Mouse (Mus musculus) bone marrow macrophage, adult 2 months (primary cell): ENCODE data around the gene Patj. TPM values are rescaled to one million over a fixed set of nuclear protein-coding genes. Genes with fewer than 3 reads are reported as not detected.

Source experiments
- H3K27ac ChIP-seq: 2 replicates; pipeline ENCODE4 v1.5.1; 2012; ENCODE audit warnings: low read depth, low read length; ENCODE audit not compliant: insufficient read depth
- H3K4me1 ChIP-seq: 2 replicates; pipeline ENCODE4 v1.6.1; 2012; ENCODE audit warnings: low read length; ENCODE audit not compliant: control insufficient read depth, insufficient read depth
- H3K4me3 ChIP-seq: 2 replicates; pipeline ENCODE4 v1.5.1; 2012; ENCODE audit warnings: mild to moderate bottlenecking, low read length, moderate library complexity; ENCODE audit not compliant: insufficient read depth
- CTCF ChIP-seq: IDR thresholded peaks from 2 replicates; pipeline ENCODE4 v1.5.1; 2012; ENCODE audit warnings: low read depth, mild to moderate bottlenecking, low read length, moderate library complexity
- POLR2A ChIP-seq: IDR thresholded peaks from 2 replicates; pipeline ENCODE4 v1.6.1; 2012; ENCODE audit warnings: mild to moderate bottlenecking, low read depth, low read length, borderline replicate concordance
- polyA plus RNA-seq: library from polyadenylated mRNA; stranded (reverse); fragments of >200 nt; gene quantifications from 2 replicates; pipeline ENCODE4 v1.2.4, GENCODE M21; 2012; ENCODE audit not compliant: missing spikeins, insufficient read depth, insufficient read length

Patj gene
- polyA plus RNA-seq, 1 experiment: 0.38 TPM

DNA sequence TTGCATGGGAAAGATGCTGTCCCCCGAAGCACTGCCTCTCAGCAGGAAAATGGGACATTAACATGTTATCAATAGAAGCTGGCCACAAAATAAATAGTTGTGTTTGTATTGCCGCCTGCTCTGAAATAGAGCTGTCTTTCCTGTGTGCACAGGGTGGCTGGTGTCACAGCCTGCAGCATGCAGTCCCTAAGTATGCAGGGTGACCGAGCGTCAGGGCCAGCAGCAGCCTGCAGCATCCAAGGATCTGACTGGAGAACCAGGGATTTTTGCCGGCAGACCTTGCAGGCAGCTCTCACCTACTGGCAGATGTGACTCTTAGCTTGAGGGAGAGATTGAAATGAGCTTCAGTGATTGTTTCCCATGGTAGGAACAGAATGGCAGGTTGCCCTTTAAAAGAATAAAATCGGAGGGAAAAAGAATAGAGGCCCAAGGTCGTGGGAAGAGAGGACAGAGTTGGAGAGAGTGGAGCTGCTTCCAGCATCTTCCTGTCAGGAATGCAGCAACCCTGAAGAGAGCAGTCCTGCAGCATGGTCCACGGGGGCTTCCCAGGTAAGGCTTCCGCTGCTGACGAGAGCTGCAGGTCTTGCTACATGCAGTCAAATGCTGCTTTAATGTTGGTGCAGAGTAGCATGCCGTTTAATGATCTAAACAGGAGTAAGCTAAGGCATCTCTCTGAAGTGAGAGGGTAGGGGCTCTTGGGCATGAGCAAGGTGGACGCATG lies 151.0 kb downstream of the Patj start:
- no peak overlapping the region for H3K4me3 ChIP-seq
- TF ChIP-seq CTCF (no peak), POLR2A (no peak)
- H3K4me1 ChIP-seq: no peaks in the 10 kb centered on the region
- H3K27ac ChIP-seq: no peak overlapping the region

DNA sequence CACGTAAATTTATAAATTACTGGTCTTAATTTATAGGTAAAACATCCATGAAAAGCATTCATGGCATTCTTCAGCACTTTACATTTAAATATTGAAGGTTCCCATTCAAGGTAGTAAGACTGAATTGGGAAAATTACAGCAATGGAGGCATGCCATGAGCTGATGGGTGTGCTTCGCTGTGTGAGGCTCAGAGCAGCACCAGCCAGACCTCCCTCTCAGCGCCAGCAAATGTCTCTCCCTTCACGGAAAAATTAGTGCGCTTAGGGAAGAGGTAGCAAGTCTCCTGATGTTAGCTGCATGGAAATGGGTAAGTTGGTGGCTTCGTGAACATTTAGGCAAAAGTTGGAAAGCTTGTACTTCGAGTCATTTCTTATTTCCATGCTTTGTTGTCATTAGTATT lies 153.9 kb downstream of the Patj start:
- Histone ChIP-seq H3K4me1 (no peaks in the 10 kb centered on the region), H3K4me3 (no peak overlapping the region), H3K27ac (no peak overlapping the region)
- TF ChIP-seq POLR2A: no peak

DNA sequence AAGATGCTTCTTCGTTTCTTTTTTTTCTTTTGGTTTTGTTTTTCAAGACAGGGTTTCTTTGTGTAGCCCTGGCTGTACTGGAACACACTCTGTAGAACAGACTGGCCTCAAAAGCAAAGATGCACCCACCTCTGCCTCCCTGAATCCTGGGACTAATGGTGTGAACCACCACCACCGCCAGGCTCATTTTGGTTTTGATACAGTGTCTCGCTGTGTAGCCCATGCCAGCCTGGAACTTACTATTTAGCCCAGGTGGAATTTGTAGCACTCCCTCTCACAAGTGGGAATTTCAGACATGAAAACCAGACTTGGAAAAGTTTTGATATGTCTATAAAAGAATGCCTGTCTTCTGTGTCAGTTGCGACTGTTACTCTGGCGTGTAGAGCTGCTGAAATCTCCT lies 154.5 kb downstream of the Patj start:
- no peak overlapping the region for H3K27ac ChIP-seq

DNA sequence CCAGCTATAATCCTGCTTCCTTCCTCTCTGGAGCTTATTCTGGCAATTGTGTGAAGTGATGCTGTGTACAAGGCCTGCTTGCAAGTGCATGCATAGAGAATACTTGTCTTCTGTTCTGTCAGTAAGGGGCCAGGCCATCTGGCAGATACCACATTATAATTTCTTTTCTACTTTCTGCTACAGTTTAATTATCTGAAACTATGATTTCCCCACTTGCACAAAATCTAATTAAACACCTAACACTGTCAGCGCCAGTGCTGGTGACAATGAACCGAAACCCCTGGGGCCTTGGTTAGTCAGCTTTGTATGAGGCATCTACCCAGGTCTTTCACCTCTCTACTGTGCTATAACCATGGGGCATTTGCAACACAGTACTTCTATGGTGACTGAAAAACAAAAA lies 160.1 kb downstream of the Patj start:
- Histone ChIP-seq H3K27ac (no peak overlapping the region), H3K4me3 (no peak overlapping the region), H3K4me1 (no peaks in the 10 kb centered on the region)
- TF ChIP-seq CTCF (no peak), POLR2A (no peak)

More for the DNA sequence above, 154.5 kb downstream of the Patj start:
- Histone ChIP-seq H3K4me3 (no peak overlapping the region), H3K4me1 (no peaks in the 10 kb centered on the region)
- TF ChIP-seq POLR2A (no peak), CTCF (no peak)

DNA sequence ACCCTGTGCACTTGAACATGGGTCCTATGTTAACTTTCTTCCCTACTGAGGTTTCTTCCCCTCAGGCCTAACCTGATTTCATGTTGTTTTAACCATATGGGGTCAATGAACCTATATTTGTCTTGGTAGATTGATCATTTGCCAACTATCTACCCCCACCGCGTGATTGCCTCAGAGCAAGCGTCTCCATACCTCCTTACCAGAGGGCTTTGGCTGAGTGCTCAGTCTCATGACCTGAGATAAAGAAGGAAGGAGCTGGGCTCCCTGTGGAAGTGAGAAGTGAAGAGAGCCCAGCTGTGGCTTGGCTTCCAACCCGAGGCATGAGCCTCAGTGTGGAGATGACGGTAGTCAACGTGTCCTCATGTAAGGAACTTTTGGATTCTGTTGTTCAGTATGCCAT lies 160.9 kb downstream of the Patj start:
- TF ChIP-seq CTCF (no peak), POLR2A (no peak)
- Histone ChIP-seq H3K4me3 (no peak overlapping the region), H3K4me1 (no peaks in the 10 kb centered on the region), H3K27ac (no peak overlapping the region)

DNA sequence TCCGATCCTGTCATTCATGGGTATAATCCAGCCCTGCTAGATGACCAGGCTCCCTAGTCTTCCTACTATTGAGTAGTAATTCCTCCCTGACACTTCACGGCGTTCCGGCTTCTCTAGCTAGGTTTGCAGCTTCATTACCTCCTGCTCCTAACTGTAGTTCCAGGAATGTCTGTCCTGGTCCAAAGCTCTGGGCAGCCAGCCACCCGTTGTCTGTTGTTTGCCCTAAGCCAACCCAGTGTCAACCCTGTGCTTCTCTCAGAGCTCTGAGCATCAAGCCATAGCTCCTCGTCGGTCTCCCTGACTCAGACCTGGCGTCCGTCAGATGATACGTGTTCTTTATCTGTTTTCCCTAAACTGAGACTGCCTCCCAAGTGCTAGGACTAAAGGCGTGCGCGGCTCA lies 161.6 kb downstream of the Patj start:
- H3K27ac ChIP-seq: no peak overlapping the region
- TF ChIP-seq POLR2A: no peak
- TF ChIP-seq CTCF: no peak
- no peak overlapping the region for H3K4me3 ChIP-seq
- no peaks in the 10 kb centered on the region for H3K4me1 ChIP-seq

DNA sequence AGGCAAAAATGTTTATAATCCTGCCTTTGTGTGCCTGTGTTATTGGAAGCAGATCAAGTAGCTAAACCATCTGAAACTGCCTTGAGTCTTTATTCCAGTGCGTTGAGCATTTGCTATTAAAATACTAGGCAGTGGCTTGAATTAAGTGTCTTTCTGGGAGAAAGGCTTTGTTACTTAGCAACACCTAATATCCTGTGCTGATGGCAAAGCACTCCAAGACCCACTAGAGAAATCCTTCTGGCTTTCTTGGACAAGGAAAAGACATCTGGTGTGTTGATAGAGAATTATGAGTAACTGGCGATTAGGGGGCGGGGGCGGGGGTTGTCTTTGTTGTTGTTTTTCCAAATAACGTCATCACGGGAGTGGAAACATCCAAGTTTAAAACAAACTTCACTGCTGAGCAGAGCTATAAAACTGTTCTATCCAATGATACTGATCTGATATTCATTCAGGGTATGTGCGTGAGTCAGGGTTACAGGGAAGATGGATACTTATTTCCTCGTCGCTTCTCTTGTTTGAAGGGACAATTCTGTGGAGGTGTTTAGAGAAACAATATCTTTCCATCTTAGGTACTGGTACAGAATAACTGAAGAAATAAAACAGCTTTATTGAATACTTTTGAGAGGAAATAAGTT lies 164.7 kb downstream of the Patj start:
- Histone ChIP-seq H3K4me3 (no peak overlapping the region), H3K27ac (no peak overlapping the region), H3K4me1 (no peaks in the 10 kb centered on the region)
- TF ChIP-seq POLR2A (no peak), CTCF (no peak)

DNA sequence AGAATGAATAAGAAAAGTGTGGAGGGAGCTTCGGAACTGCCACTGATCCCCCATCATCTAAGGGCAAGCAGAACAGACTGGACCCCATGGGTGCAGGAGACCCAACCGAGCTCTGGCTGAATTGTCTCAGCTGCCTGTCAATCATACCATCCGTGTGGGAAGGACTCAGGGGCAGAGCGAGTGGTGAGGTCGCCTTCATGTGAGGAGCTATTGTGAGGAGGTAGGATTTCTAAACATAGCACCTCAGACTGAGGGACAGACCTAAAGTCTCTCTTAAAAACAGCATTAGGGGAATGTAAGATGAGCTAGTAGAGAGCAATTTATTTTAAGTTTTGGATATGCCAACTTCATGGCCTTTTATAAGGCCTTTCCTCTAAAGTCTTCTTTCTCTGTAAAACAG lies 167.5 kb downstream of the Patj start:
- no peak for TF ChIP-seq POLR2A
- TF ChIP-seq CTCF: no peak
- Histone ChIP-seq H3K27ac (no peak overlapping the region), H3K4me3 (no peak overlapping the region), H3K4me1 (no peaks in the 10 kb centered on the region)

DNA sequence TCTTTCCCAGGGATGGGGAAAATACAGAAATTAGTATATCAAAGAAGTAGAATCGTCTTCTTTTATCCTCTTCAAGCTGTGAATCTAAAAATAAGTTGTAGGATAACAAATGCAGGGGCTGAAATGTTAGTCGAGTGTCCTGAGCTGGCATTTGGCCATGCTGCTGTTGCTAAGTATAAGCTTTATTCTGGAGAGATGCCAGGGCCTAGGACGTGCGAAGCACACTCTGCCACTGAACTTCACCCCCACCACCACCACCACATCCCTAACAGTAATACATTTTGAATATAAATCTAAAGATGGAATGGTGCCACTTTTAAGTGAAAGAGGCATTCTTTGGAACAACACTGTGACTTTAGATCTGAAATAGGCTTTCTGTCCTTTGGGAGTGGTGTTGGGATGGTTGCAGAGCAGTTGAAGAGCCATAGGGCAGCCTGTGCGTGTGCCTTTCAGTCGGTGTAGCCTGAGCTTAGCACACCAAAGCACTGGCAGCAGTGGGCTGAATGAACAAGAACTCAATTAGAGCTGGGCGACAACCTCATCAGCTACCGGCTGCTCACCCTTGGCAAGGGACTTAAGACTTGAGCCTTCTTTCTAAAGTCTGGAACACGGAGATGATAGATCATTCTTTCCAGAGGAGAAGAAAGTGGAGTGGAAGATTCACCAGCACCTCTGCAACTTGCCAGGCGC lies 168.1 kb downstream of the Patj start:
- no peak overlapping the region for H3K4me3 ChIP-seq
- no peak for TF ChIP-seq POLR2A
- TF ChIP-seq CTCF: no peak
- no peak overlapping the region for H3K27ac ChIP-seq
- no peaks in the 10 kb centered on the region for H3K4me1 ChIP-seq
